Mouse (Mus musculus) cerebellum, adult 2 months (tissue): Measurements from ENCODE around the gene Nr2e1.

ENCODE experiments used
- CTCF ChIP-seq: fragments of 200-500 bp; IDR thresholded peaks from 2 replicates; pipeline ENCODE4 v1.5.1; 2011; ENCODE audit warnings: low read depth, mild to moderate bottlenecking, control low read depth, low read length, moderate library complexity, borderline replicate concordance; ENCODE audit not compliant: insufficient read depth
- POLR2A ChIP-seq: fragments of 200-500 bp; IDR thresholded peaks from 2 replicates; pipeline ENCODE4 v1.6.1; 2011; ENCODE audit warnings: low read length, control low read depth, borderline replicate concordance; ENCODE audit not compliant: insufficient read depth

DNA sequence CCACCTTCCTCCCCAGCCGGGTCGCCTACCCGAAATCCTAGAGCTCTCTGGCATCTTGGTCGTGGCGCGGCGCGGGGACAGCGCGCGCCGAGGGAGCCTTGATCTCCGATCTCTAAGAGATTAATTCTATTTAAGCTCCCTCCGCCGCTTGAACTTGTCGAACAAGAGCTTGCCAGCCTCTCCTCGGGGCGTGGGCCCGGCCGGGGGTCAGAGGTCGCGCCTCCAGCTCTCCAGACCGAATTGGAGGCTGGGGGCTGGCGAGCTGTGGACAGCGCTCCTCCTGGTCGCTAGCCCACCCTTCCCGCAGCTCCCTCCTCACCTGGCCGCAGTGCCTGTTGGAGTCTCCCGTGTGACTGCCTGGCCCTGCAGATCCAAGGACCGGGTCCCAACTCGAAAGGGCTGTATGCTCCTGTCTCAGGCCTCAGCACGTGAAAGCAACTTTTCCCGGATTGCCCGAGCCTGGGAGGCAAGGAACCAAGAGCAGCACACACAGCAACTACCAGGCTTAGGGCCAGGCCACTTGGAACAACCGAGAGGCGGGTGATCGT lies 1.1 kb upstream of the Nr2e1 start:
- TF ChIP-seq CTCF (no peak), POLR2A (no peak)
